Mouse (Mus musculus) testis, adult 10 weeks (tissue): ENCODE data around the gene S100a1. TPM values are rescaled to one million over a fixed set of nuclear protein-coding genes. Genes with fewer than 3 reads are reported as not detected.

Experiments used
- polyA plus RNA-seq: library from polyadenylated mRNA; stranded (reverse); fragments of 350-450 nt; fragmentation: Illumina TruSeq; extraction: RNeasy Lipid Tissue Mini Kit (QIAGEN cat#74804); gene quantifications from one replicate; pipeline ENCODE4 v1.2.3, GENCODE M21; 2014; ENCODE audit warnings: low read depth, low replicate concordance

S100a1 gene
- polyA plus RNA-seq = 7.7 TPM

GRCm38 (mm10) chr3:90513796-90514590 lies at the start of gene S100a1, which contains the start of gene S100a13:
Gene S100a1 (minus strand): TSS chr3:90514392.
Gene S100a13 (plus strand): TSS chr3:90514435.

GRCm38 (mm10) chr3:90560008-90560628 lies 45.9 kb upstream of the S100a1 start, which contains the start of gene S100a3:
Gene S100a3 (plus strand): TSS chr3:90560578.

DNA sequence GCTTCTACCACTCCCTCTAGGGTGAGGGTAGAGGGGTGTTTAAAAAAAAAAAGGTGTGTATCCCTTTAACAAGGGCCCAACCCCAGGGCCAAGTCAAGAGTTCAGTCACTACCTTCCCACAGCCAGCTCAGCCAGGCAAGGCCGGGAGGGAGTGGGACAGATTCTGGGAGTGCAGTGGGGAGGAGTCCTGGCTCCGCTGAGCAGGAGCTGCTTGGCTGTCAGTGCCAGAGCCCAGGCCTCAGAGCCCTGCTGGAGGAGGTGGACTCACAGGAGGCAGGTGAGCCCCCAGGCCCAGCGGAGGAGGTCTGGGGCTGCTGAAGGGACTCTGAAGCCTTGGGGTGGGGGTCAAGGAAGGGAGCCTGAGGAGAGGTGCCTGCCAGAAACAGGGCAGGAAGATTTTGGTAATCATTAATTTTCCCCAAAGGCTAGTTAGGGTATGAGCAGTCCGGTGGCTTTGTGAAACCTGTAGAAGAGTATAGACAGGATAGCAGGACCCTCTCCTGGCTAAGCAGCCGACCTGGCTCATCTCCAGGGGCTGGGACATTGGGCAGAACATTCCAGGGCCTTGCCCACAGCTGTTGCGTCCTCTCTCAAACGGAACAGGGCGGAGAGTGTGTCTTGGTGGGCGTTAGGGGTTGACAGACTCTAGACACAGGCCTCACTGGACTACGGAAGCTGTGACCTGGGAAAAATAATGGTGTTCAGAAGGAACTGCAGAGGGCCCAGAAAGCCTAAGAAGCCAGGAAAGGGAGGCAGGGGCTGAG lies 23.1 kb upstream of the S100a1 start, which contains the start of gene S100a16:
Gene S100a16 (plus strand): TSS at position 114 of the 764 bp plus-strand sequence.

DNA sequence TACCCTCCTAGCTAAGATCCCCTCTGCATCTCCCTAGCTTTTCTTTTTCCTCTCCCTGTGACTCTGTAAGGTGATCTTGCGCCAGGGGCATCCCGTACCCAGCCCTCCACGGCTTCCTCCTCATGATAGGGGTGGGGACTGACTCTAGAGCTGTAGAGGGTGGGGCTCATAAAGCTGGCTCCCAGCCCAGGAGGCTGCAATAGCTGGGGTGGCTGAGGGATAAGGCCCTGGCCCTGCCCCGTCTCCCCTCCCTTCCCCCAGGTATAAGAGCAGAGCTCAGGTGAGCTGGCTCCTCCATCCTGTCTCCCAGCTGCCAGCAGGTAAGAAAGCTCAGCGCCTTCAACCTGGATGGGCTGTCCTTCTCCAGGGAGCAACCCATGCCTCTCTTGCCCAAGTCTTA lies 12.4 kb upstream of the S100a1 start, which contains the start of gene S100a14:
Gene S100a14 (plus strand): TSS at position 277 of the 400 bp plus-strand sequence.

GRCm38 (mm10) chr3:90508950-90509746 lies 5.0 kb downstream of the S100a1 start, which contains the start of gene Chtop:
Gene Chtop (minus strand): TSS chr3:90509498.

GRCm38 (mm10) chr3:90490696-90491256 lies 23.4 kb downstream of the S100a1 start, which contains the start of gene Snapin:
Gene Snapin (minus strand): TSS chr3:90491033.

DNA sequence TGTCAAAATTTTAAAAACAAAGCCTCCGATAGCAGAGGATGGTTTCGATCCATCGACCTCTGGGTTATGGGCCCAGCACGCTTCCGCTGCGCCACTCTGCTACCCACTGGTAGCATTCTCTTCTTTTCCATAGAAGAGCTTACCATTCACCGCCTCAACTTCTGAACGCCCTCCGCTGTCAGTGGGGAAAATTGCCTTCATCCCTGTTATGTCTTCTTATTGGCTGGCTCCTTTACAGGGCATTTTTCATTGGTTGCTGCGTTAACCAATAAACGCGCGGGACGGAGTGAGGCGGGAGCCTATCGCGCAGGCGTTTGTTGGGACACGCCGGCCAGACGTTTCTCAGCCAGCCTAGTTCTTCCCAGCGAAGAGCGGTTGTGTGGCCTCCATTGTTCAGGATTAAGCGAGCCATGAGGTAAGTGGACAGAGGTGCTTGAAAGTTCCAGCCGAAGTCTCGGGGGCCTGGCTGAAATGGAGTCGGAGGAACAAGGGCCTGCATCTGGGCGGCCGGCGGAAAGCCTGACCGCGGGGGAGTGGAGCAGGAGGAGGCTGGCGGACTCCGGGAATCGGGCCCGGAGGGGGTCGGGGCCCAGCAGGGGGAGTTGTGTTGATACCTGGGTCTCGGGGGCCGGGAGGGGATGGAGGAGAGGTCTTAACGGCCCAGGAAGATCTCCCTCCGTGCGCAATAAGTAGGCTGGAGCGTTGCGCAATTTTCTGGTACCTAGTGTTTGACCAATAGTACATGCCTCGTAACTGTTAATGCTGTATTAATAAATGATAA lies 38.2 kb downstream of the S100a1 start, which contains the start of gene Ilf2:
Gene Ilf2 (plus strand): TSS at position 296 of the 781 bp plus-strand sequence.

GRCm38 (mm10) chr3:90465686-90466310 lies 48.4 kb downstream of the S100a1 start, which contains the start of gene Npr1:
Gene Npr1 (minus strand): TSS chr3:90465866.

Other genes starting within 250 kb of the S100a1 start
- gene Dennd4b, start 249.2 kb downstream of the S100a1 start, polyA plus RNA-seq = 2.6 TPM
- gene Gatad2b, start 221.2 kb downstream of the S100a1 start, polyA plus RNA-seq = 28.5 TPM
- gene Slc27a3, start 124.5 kb downstream of the S100a1 start, polyA plus RNA-seq = 0.64 TPM
- gene Ints3, start 80.8 kb downstream of the S100a1 start, polyA plus RNA-seq = 8.5 TPM
- gene Npr1, start 48.5 kb downstream of the S100a1 start, polyA plus RNA-seq = 19.9 TPM
- gene Ilf2, start 38.3 kb downstream of the S100a1 start, polyA plus RNA-seq = 75.8 TPM
- 89.2 TPM for gene Snapin, start 23.4 kb downstream of the S100a1 start, polyA plus RNA-seq
- 111 TPM for gene Chtop, start 4.9 kb downstream of the S100a1 start, polyA plus RNA-seq
- 1.6 TPM for gene S100a13, start within 50 bp of the S100a1 start, polyA plus RNA-seq
- not detected for gene S100a14, start 12.5 kb upstream of the S100a1 start, polyA plus RNA-seq
- gene S100a16, start 22.9 kb upstream of the S100a1 start, polyA plus RNA-seq = 1.8 TPM
- gene S100a3, start 46.2 kb upstream of the S100a1 start, polyA plus RNA-seq = not detected
- not detected for gene S100a2, start 75.9 kb upstream of the S100a1 start, polyA plus RNA-seq
- gene Gm42674, start 87.5 kb upstream of the S100a1 start, polyA plus RNA-seq = not detected
- 1.0 TPM for gene S100a4, start 89.4 kb upstream of the S100a1 start, polyA plus RNA-seq
- not detected for gene S100a5, start 94.1 kb upstream of the S100a1 start, polyA plus RNA-seq
- gene S100a6, start 98.5 kb upstream of the S100a1 start, polyA plus RNA-seq = 5.0 TPM
- gene S100a7a, start 139.6 kb upstream of the S100a1 start, polyA plus RNA-seq = not detected
- gene S100a8, start 154.6 kb upstream of the S100a1 start, polyA plus RNA-seq = not detected
- not detected for gene S100a9, start 181.3 kb upstream of the S100a1 start, polyA plus RNA-seq
- gene Pglyrp4, start 212.5 kb upstream of the S100a1 start, polyA plus RNA-seq = 1.5 TPM